Mouse (Mus musculus) MEL (cell line): Measurements from ENCODE around the gene Amer2.

Source experiments
- CTCF ChIP-seq, 3 experiments: IDR thresholded peaks in 2 of 3; conservative IDR thresholded peaks in 1 of 3; 2 replicates each; pipeline ENCODE4 v1.5.1; 2011 to 2012; ENCODE audit warnings: low read length in 3 of 3, low read depth in 2 of 3, mild to moderate bottlenecking in 2 of 3, improper control_type of control experiment in 1 of 3, inconsistent platforms in 1 of 3, mixed read lengths in 1 of 3, moderate library complexity in 1 of 3; ENCODE audit not compliant: control insufficient read depth in 1 of 3, insufficient read depth in 1 of 3, poor library complexity in 1 of 3, severe bottlenecking in 1 of 3
- ELF1 ChIP-seq: IDR thresholded peaks from 2 replicates; pipeline ENCODE4 v1.6.1; 2014; ENCODE audit warnings: low read depth, mild to moderate bottlenecking, inconsistent platforms, low read length, improper control_type of control experiment, moderate library complexity
- EP300 ChIP-seq, 2 experiments: IDR thresholded peaks; 2 replicates each; pipeline ENCODE4 v1.6.1; 2011; ENCODE audit warnings: improper control_type of control experiment in 2 of 2, low read length in 2 of 2, low read depth in 1 of 2, mild to moderate bottlenecking in 1 of 2
- GABPA ChIP-seq: IDR thresholded peaks from 2 replicates; pipeline ENCODE4 v1.6.1; 2012; ENCODE audit warnings: low read depth, mild to moderate bottlenecking, inconsistent platforms, low read length, improper control_type of control experiment, moderate library complexity
- GATA1 ChIP-seq: IDR thresholded peaks from 2 replicates; pipeline ENCODE4 v1.6.1; 2011; ENCODE audit warnings: low read depth, low read length, improper control_type of control experiment
- MAFK ChIP-seq: IDR thresholded peaks from 2 replicates; pipeline ENCODE4 v1.6.1; 2011; ENCODE audit warnings: low read depth, mild to moderate bottlenecking, low read length, improper control_type of control experiment, borderline replicate concordance
- MXI1 ChIP-seq: IDR thresholded peaks from 2 replicates; pipeline ENCODE4 v1.6.1; 2011; ENCODE audit warnings: mild to moderate bottlenecking, low read depth, low read length, improper control_type of control experiment
- POLR2A ChIP-seq, 2 experiments: IDR thresholded peaks; 2 replicates each; pipeline ENCODE4 v1.6.1; 2011 to 2012; ENCODE audit warnings: low read length in 2 of 2, mild to moderate bottlenecking in 2 of 2, control low read depth in 1 of 2, improper control_type of control experiment in 1 of 2, low read depth in 1 of 2, moderate library complexity in 1 of 2; ENCODE audit not compliant: control insufficient read depth in 1 of 2, insufficient read depth in 1 of 2, poor library complexity in 1 of 2
- POLR2AphosphoS5 ChIP-seq: IDR thresholded peaks from 2 replicates; pipeline ENCODE4 v1.6.1; 2012; ENCODE audit warnings: low read depth, borderline replicate concordance, mild to moderate bottlenecking, inconsistent platforms, low read length, moderate library complexity, mixed read lengths
- RAD21 ChIP-seq: IDR thresholded peaks from 2 replicates; pipeline ENCODE4 v1.6.1; 2011; ENCODE audit warnings: mild to moderate bottlenecking, low read depth, low read length, improper control_type of control experiment
- RCOR1 ChIP-seq: IDR thresholded peaks from 2 replicates; pipeline ENCODE4 v1.6.1; 2012; ENCODE audit warnings: low read depth, mild to moderate bottlenecking, inconsistent platforms, low read length, improper control_type of control experiment
- UBTF ChIP-seq: IDR thresholded peaks from 2 replicates; pipeline ENCODE4 v1.6.1; 2012; ENCODE audit warnings: low read depth, mild to moderate bottlenecking, inconsistent platforms, low read length, improper control_type of control experiment, moderate library complexity, borderline replicate concordance; ENCODE audit not compliant: insufficient read depth
- ZC3H11A ChIP-seq: IDR thresholded peaks from 2 replicates; pipeline ENCODE4 v1.6.1; 2012; ENCODE audit warnings: low read depth, mild to moderate bottlenecking, inconsistent platforms, low read length, improper control_type of control experiment

DNA sequence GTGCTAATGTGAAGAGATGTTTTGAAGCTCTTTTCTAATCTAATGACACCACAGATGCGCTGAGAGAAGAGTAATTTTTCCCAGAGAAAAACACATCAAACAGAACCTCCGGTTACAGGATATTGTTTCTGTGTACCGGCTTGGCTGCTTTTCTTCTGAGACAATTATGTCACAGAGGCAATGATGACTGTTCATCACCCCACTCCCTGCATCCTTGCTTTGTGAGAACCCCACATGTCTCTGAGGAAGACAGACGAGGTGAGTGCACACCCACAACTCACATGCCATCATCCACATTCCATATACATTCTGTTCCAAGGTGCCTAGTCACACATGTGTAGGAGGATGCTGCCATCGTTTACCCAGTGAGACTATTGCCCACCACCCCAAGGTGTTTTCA, 44.9 kb downstream of the Amer2 start:
- TF ChIP-seq EP300 (IDR thresholded peaks at IDR 0.05; ENCODE audit: low read depth in 1 of 2, low read length in 2 of 2): no peak
- no peak for TF ChIP-seq GATA1
- no peak for TF ChIP-seq CTCF (IDR thresholded peaks at IDR 0.05 in 2 of 3, conservative IDR thresholded peaks at IDR 0.05 in 1 of 3; ENCODE audit: control insufficient read depth in 1 of 3, insufficient read depth in 1 of 3, low read depth in 2 of 3, low read length in 3 of 3, poor library complexity in 1 of 3, severe bottlenecking in 1 of 3)
- no peak for TF ChIP-seq MXI1
- no peak for TF ChIP-seq POLR2A (IDR thresholded peaks at IDR 0.05; ENCODE audit: control insufficient read depth in 1 of 2, insufficient read depth in 1 of 2, low read depth in 1 of 2, low read length in 2 of 2, poor library complexity in 1 of 2)
- no peak for TF ChIP-seq ELF1
- no peak for TF ChIP-seq GABPA
- no peak for TF ChIP-seq MAFK
- no peak for TF ChIP-seq ZC3H11A
- TF ChIP-seq POLR2AphosphoS5: no peak
- TF ChIP-seq UBTF: no peak
- no peak for TF ChIP-seq RCOR1
- no peak for TF ChIP-seq RAD21
